Mouse (Mus musculus) midbrain, embryonic 10.5 days (tissue): ENCODE data around the gene Pmp22. TPM values are rescaled to one million over a fixed set of nuclear protein-coding genes. Genes with fewer than 3 reads are reported as not detected.
A peak's percentile ranks its signal among the peaks of the same experiment; 100 is the strongest.

ENCODE experiments used
- DNase-seq: peaks from one replicate; pipeline ENCODE4 v3.0.0-alpha.2; 2017; ENCODE audit warnings: low spot score
- H3K27ac ChIP-seq: fragments of 300-500 bp; sonication (generic); replicated peaks from 2 replicates; pipeline ENCODE4 v1.5.1; 2016; ENCODE audit warnings: mild to moderate bottlenecking
- H3K27me3 ChIP-seq: fragments of 300-500 bp; sonication (generic); 2 replicates; pipeline ENCODE4 v1.6.1; 2016; ENCODE audit warnings: low read depth, mild to moderate bottlenecking; ENCODE audit not compliant: poor library complexity, severe bottlenecking
- H3K36me3 ChIP-seq: fragments of 300-500 bp; sonication (generic); 2 replicates; pipeline ENCODE4 v1.6.1; 2016; ENCODE audit warnings: mild to moderate bottlenecking, moderate library complexity
- H3K4me1 ChIP-seq: fragments of 300-500 bp; sonication (generic); 2 replicates; pipeline ENCODE4 v1.6.1; 2016
- H3K4me3 ChIP-seq: fragments of 300-500 bp; sonication (generic); 2 replicates; pipeline ENCODE4 v1.5.1; 2016; ENCODE audit warnings: mild to moderate bottlenecking, moderate library complexity
- H3K9me3 ChIP-seq: fragments of 300-500 bp; sonication (generic); replicated peaks from 2 replicates; pipeline ENCODE4 v1.6.1; 2016; ENCODE audit warnings: mild to moderate bottlenecking
- WGBS: fragments of 180-500 bp; shearing (Covaris S2); methylation state at CpG from one replicate; pipeline ENCODE4 v1.1.7; 2016; 5-methylcytosine and 5-hydroxymethylcytosine counted together
- polyA plus RNA-seq: library from polyadenylated mRNA; unstranded; fragments of >200 nt; fragmentation: Nextera tagmentation; extraction: Ambion mirVana; gene quantifications from 2 replicates; pipeline ENCODE4 v1.2.1, GENCODE M21; 2016

The Pmp22 gene
- polyA plus RNA-seq, 1 experiment from 2014 or later: 25.3 TPM

DNA sequence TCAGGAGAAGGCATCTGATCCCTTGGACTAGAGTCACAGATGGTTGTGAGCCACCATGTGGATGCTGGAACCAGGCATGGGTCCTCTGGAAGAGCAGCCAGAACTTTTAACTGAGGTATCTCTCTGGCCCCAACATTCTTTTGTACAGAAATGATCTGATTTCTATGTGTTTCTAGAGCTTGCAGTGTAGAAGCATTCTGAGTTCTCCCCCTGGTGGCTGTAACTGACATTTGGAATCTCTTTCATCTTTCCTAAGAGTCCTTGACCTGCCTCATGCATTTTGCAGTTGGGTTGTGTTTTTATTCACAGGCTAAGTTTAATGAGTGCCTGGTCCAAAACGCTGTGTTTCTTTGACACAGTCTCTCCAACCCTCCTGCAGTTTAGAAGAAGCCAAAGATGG is 43.2 kb downstream of the Pmp22 start:
- Histone ChIP-seq H3K4me1 (peaks cover 6% of the 10 kb centered on the region), H3K4me3 (no peak overlapping the region), H3K36me3 (no peaks in the 10 kb centered on the region), H3K27ac (no peak overlapping the region), H3K27me3 (peaks cover 16% of the 10 kb centered on the region), H3K9me3 (no peaks in the 10 kb centered on the region)
- no peak for DNase-seq
- 25% methylated on average over 1 of the region's 1 CpGs for WGBS

- H3K27me3 ChIP-seq: peaks cover 32% of the 10 kb centered on the region
- H3K4me3 ChIP-seq: no peak overlapping the region
- H3K9me3 ChIP-seq: no peaks in the 10 kb centered on the region
- DNase-seq: no peak
- peaks cover 6% of the 10 kb centered on the region for H3K4me1 ChIP-seq
- H3K36me3 ChIP-seq: no peaks in the 10 kb centered on the region
- 86% methylated on average over 5 of the region's 5 CpGs for WGBS
- H3K27ac ChIP-seq: no peak overlapping the region
These were observed 44.8 kb downstream of the Pmp22 start for GRCm38 (mm10) chr11:63173604-63174003.

DNA sequence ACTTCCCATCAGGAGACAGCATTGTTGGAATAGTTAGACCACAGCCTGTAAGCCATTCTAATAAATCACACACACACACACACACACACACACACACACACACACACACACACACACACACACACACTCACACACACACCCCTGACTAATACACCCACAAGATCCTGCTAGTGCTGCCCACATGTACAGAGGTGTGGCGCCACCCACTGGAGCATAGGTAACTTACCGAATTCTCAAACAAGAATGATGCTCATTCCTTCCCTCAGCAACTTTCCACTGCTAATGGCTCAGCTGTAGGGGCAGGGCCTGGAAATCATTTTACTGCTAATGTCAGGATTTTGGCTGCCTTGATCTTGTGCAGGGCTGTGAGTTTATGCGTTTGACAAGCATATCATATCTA is 46.5 kb downstream of the Pmp22 start:
- Histone ChIP-seq H3K27me3 (peaks cover 32% of the 10 kb centered on the region), H3K9me3 (no peaks in the 10 kb centered on the region), H3K4me3 (no peak overlapping the region), H3K4me1 (peaks cover 8% of the 10 kb centered on the region), H3K36me3 (no peaks in the 10 kb centered on the region), H3K27ac (no peak overlapping the region)
- 47% methylated on average over 3 of the region's 3 CpGs for WGBS
- no peak for DNase-seq

- Histone ChIP-seq H3K27me3 (peaks cover 32% of the 10 kb centered on the region), H3K27ac (no peak overlapping the region), H3K9me3 (no peaks in the 10 kb centered on the region), H3K4me1 (peaks cover 19% of the 10 kb centered on the region), H3K4me3 (no peak overlapping the region), H3K36me3 (no peaks in the 10 kb centered on the region)
- no peak for DNase-seq
- WGBS: 81% methylated on average over 7 of the region's 7 CpGs
These were observed 47.6 kb downstream of the Pmp22 start for GRCm38 (mm10) chr11:63176416-63176815.

DNA sequence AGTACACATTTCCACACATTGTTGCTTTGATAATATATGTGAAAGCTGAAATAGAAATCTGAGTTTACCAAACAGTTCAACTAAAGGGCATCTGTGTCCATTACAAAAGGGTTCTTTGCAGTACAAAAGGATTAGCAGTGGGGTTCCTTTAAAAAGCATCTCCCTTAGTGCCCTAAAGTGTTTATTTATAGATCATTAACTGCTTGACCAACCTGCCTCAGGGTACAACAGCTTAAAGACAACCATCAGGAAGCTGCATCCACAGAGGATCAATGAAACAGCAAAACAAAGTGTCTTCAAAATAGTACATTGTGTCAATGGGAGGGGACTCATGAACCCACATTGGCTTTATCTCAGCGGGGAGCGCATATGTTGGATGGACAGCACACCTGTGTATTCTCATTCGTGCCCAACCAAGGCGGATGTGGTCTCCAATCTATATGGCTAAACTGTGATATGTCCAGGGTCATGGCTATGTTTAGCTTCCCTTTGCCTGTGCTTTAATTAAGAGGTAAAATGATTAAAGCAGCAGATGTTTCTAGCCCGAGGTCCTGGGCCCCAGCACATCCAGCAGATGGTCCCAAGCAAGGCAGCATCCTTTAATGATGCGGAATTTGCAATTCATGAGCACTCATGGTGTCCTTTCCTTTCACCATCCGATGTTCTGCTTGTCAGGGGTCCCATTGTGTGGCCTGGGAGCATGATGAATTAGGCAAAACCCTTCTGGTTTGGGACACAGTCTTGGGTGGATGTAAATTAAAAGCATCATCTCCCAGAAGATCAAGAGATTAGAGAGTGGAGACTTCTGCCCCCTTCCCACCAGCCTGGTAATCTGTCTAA is 51.7 kb downstream of the Pmp22 start:
- peak; percentile 68 for DNase-seq

GRCm38 (mm10) chr11:63188803-63189202 is 60.0 kb downstream of the Pmp22 start:
- no peaks in the 10 kb centered on the region for H3K9me3 ChIP-seq
- no peak overlapping the region for H3K4me3 ChIP-seq
- H3K36me3 ChIP-seq: no peaks in the 10 kb centered on the region
- H3K27ac ChIP-seq: no peak overlapping the region
- DNase-seq: no peak
- WGBS: 91% methylated on average over 7 of the region's 7 CpGs
- no peaks in the 10 kb centered on the region for H3K4me1 ChIP-seq
- no peaks in the 10 kb centered on the region for H3K27me3 ChIP-seq

More for the DNA sequence above, 51.7 kb downstream of the Pmp22 start:
- whole genome bisulfite sequencing: 44% methylated on average over 7 of the region's 7 CpGs
- Histone ChIP-seq H3K36me3 (no peaks in the 10 kb centered on the region), H3K9me3 (no peaks in the 10 kb centered on the region), H3K27me3 (peaks cover 43% of the 10 kb centered on the region), H3K4me3 (no peak overlapping the region), H3K27ac (peak overlapping the region; percentile 65; the same call in 1 of the 2 replicates), H3K4me1 (peaks cover 26% of the 10 kb centered on the region)

GRCm38 (mm10) chr11:63198070-63198469 is 69.3 kb downstream of the Pmp22 start:
- H3K36me3 ChIP-seq: no peaks in the 10 kb centered on the region
- WGBS: 28% methylated on average over 4 of the region's 4 CpGs
- peaks cover 2% of the 10 kb centered on the region; the same call in 1 of the 2 replicates for H3K4me1 ChIP-seq
- no peak overlapping the region for H3K4me3 ChIP-seq
- DNase-seq: no peak
- peaks cover 24% of the 10 kb centered on the region for H3K9me3 ChIP-seq
- no peaks in the 10 kb centered on the region for H3K27me3 ChIP-seq
- no peak overlapping the region for H3K27ac ChIP-seq

DNA sequence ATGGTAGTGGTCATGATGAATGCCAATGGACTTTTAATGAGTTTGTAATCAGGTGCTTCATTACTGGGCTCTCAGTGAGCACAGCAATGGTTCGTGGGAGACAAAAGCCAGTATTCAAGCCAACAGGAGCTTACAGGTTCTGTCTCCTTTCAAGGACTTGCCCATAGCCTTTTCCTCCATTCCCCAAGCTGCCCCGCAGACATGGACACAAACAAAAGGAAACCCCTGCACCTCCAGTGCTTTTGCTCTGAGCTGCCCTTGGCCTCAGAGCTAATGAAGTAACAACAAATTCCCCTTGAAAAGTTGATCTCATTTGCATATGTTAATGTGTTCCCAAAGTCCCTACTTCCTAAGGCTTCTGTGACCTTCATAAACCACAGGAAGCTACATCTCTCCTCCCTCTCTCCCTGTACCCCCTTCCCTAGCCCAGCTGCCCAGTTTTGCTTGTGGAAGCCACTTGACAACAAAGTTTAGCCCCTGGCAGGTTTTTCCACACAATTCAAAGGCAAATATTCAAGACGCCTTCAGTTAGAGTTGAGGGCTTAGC is 73.3 kb downstream of the Pmp22 start:
- peaks cover 2% of the 10 kb centered on the region; the same call in 1 of the 2 replicates for H3K4me1 ChIP-seq
- H3K9me3 ChIP-seq: peaks cover 24% of the 10 kb centered on the region
- H3K4me3 ChIP-seq: no peak overlapping the region
- no peak for DNase-seq
- no peak overlapping the region for H3K27ac ChIP-seq
- WGBS: 80% methylated on average over 3 of the region's 3 CpGs
- no peaks in the 10 kb centered on the region for H3K27me3 ChIP-seq
- H3K36me3 ChIP-seq: no peaks in the 10 kb centered on the region

Other genes starting within 250 kb of the Pmp22 start
- 43.1 and 48.3 TPM in 2 replicates for gene Tvp23b, start 249.5 kb upstream of the Pmp22 start, polyA plus RNA-seq
- gene Cdrt4, start 177.8 kb upstream of the Pmp22 start, polyA plus RNA-seq: not detected in 2 replicates
- gene Tekt3, start 67.3 kb upstream of the Pmp22 start, polyA plus RNA-seq: not detected in 2 replicates